Mouse (Mus musculus): Measurements from ENCODE around the gene Cd248. TPM values are rescaled to one million over a fixed set of nuclear protein-coding genes. Genes with fewer than 3 reads are reported as not detected.
"Not testable (repeated sequence)": the region's sequence is repeated elsewhere in the genome, so short reads cannot be mapped to it uniquely, and the experiment has no call there.

Gene Cd248
- polyA plus RNA-seq, 1 experiment: 5.7 TPM

GRCm38 (mm10) chr19:5072389-5073019 lies 4.6 kb downstream of the Cd248 start:
- no peak for DNase-seq (ENCODE audit: extremely low spot score in 1 of 2, low spot score in 1 of 2)

DNA sequence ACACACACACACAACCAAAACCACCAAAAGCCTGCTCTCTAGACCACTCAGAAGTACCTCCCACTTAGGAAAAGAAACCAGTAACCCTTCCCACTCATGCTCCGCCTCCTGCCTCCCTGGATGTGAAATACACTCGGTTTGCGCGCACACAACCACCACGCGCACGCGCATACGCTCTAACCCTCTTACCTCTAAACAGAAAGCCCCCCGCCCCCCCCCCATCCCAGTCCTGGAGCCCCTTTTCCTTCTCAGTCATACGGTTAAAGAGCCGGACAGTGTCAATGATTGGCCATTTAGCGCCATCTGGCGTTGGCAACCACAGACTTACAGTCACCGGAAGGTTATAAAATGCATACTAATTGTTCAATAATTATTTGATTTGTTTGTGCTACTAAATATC lies 5.2 kb downstream of the Cd248 start:
- no peak for DNase-seq (ENCODE audit: extremely low spot score in 1 of 2, low spot score in 1 of 2)

DNA sequence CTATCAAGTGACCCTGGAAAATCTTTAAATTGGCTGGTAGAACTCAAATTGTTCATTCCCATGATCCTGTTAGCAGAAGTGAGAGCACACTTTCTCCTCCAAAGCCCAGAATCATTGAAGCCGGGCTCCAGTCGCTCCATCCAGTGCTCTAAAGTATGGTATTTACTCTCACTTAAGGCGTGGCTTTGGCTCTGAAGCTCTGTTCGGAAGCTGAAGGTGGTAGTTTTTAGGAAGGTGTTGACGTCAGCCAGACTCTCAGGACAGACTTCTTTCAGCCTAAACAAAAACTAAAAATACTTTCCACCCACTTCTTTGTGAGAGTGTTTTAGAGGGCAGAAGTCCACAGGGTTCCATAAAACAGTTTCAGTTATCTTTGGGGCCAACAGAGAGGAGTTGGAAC lies 5.6 kb downstream of the Cd248 start:
- no peak for DNase-seq (ENCODE audit: extremely low spot score in 1 of 2, low spot score in 1 of 2)

DNA sequence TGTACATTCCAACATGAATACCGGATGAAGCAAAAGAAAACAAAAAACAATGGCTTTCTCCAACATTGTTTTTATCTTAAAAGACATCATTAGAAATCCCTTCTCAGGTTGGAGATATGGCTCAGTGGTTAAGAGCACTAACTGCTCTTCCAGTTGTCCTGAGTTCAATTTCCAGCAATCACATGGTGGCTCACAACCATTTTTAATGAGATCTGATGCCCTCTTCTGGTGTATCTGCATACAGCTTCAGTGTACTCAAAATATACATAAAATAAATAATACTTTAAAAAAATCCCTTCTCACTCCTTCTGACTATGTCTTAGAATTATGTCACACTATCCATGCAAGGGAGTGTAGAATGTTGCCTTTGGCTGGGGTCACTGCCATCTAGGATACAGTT lies 11.4 kb downstream of the Cd248 start:
- no peak for DNase-seq (ENCODE audit: extremely low spot score in 1 of 2, low spot score in 1 of 2)

DNA sequence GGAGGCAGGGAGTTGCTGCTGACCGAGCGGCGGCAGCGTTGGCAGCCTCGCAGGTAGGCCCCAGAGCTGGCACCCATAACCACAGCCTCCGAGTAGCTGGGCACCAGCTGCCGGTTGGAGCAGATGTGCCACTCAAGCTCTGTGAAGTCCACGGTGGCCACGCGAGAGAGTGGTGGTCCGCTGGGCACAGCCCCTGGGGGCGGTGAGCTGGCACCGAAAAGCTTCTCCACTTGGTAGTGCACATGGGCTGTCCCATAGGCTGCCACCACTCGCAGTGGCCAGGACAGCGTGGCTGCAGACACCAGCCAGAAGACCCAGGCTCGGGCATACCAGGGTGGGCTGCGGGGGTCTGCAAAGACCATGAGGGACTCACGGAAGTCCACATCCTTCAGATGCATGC lies 14.1 kb downstream of the Cd248 start:
- DNase-seq (ENCODE audit: extremely low spot score in 1 of 2, low spot score in 1 of 2): no peak

GRCm38 (mm10) chr19:5082596-5082995 lies 14.7 kb downstream of the Cd248 start:
- no peak for DNase-seq (ENCODE audit: extremely low spot score in 1 of 2, low spot score in 1 of 2)

- no peak for DNase-seq (ENCODE audit: extremely low spot score in 1 of 2, low spot score in 1 of 2)
Observed at GRCm38 (mm10) chr19:5083961-5084833, 16.3 kb downstream of the Cd248 start.

DNA sequence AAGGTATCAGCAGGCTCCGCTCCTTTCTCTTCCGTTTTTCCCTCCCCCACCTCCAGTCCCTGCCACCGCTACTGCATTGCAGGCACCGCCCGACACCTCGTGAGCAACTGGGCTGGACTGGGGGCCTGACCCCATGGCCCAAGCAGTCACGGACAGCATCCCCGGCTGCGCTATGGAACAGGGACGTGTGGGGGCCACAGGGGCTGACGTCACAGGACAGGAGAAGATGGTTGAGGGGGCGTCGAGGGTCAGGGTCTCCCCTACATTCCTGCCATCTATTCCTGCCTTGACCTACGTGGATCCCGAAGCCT lies 16.9 kb downstream of the Cd248 start:
- no peak for DNase-seq (ENCODE audit: extremely low spot score in 1 of 2, low spot score in 1 of 2)

GRCm38 (mm10) chr19:5085145-5085863 lies 17.4 kb downstream of the Cd248 start, which contains the start of gene Tmem151a:
Gene Tmem151a, minus strand, starts transcription at chr19:5085531.
- DNase-seq (ENCODE audit: extremely low spot score in 1 of 2, low spot score in 1 of 2): no peak

DNA sequence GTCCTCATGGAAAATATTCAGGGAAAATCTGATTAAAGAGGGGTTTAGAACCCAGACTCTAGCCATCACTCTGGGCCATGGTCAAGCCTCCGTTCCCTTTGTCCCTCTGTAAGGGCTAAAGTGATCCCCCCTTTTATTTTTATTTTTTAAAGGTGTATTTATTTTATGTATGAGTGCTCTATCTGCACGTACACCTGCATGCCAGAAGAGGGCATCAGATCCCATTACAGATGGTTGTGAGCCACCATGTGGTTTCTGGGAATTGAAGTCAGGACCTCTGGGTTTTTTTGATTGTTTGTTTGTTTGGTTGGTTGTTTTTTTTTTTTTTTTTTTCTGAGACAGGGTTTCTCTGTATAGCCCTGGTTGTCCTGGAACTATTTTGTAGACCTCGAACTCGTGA lies 18.7 kb downstream of the Cd248 start:
- DNase-seq (ENCODE audit: extremely low spot score in 1 of 2, low spot score in 1 of 2): not testable (repeated sequence)

GRCm38 (mm10) chr19:5087884-5088728 lies 20.2 kb downstream of the Cd248 start, which contains the start of gene Yif1a:
Gene Yif1a, plus strand, starts transcription at chr19:5088538.
- peak; percentile 98 to 99 for DNase-seq (ENCODE audit: extremely low spot score in 1 of 2, low spot score in 1 of 2)

GRCm38 (mm10) chr19:5089324-5089723 lies 21.4 kb downstream of the Cd248 start:
- no peak for DNase-seq (ENCODE audit: extremely low spot score in 1 of 2, low spot score in 1 of 2)

DNA sequence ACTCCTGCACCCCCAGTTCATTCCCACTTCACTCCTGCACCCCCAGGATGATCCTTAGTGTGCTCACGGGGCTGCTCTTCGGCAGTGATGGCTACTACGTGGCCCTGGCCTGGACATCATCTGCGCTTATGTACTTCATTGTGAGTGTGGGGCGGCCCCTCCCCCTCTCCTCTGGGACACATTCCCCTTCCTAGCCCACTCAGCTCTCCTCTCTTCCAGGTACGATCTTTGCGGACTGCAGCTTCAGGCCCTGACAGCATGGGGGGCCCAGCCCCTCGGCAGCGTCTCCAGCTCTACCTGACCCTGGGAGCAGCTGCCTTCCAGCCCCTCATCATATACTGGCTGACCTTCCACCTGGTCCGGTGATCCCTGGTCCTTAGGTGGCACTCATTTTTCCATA lies 24.2 kb downstream of the Cd248 start:
- DNase-seq (ENCODE audit: extremely low spot score in 1 of 2, low spot score in 1 of 2): no peak

DNA sequence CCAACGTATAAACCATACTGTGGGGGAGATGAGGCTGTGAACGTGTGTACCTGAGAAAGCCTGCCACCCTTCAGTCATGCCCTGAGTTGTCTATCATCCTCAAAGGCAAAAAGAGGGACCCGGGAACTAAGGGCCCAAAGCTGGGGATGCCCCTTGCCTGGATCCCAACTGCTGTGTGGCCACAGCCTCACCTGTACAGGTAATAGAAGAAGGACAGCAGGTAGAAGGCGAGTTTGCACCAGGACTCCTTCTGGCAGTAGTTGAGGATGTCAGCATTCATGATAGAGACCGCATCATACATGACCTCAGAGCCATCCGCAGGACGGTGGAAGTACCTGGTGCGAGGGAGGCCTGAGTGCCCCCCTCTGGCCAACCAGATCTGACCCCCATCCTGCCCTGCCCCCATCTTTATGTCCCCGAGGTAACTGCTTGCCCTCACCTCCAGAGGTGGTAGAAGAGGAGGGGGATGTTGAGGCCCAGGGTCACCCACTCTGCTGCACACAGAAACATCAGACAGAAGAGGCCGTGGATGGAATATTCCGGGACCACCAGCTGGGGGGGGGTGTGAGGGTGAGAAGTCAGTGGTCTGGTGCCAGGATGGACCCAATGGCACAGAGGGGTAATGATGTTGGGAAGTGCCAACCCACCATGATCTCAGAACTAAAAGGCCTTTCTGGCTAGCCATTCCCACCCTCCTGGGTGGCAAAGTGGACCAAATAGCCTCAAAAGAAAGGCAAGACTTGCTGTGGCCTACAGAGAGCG lies 25.8 kb downstream of the Cd248 start:
- DNase-seq (ENCODE audit: extremely low spot score in 1 of 2, low spot score in 1 of 2): no peak

- peak; percentile 97 to 99 for DNase-seq (ENCODE audit: extremely low spot score in 1 of 2, low spot score in 1 of 2)
Observed at GRCm38 (mm10) chr19:5094243-5094632, 26.4 kb downstream of the Cd248 start.

- no peak for DNase-seq (ENCODE audit: extremely low spot score in 1 of 2, low spot score in 1 of 2)
Observed at GRCm38 (mm10) chr19:5094746-5095417, 27.0 kb downstream of the Cd248 start.

DNA sequence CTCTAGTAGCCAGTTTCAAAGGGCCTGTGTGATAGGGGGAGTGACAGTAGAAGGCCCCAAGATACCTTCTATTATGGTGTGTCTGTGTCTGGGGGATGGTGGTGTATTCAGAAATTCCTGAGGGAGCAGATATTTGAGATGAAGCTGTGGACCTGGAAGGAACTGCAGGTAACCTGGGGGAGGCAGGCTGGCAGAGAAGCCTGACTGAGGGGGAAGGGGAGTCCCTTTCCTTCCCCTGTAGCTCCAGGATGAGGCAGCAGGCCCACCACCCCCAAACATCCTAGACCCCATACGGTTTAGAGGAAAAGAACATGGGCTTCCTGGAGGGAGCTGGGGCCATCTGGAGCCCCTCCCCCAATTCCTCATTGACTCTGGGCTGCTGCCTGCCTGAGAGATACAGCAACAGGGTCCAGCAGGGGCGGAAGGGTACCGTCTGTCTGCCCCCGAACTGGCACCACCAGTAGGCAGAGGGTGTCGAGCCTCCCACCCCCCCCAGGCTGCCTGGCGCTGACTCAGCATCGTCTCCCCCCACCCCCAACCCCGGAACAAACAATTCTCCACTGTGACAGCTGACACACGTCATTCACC lies 28.1 kb downstream of the Cd248 start:
- DNase-seq (ENCODE audit: extremely low spot score in 1 of 2, low spot score in 1 of 2): no peak

DNA sequence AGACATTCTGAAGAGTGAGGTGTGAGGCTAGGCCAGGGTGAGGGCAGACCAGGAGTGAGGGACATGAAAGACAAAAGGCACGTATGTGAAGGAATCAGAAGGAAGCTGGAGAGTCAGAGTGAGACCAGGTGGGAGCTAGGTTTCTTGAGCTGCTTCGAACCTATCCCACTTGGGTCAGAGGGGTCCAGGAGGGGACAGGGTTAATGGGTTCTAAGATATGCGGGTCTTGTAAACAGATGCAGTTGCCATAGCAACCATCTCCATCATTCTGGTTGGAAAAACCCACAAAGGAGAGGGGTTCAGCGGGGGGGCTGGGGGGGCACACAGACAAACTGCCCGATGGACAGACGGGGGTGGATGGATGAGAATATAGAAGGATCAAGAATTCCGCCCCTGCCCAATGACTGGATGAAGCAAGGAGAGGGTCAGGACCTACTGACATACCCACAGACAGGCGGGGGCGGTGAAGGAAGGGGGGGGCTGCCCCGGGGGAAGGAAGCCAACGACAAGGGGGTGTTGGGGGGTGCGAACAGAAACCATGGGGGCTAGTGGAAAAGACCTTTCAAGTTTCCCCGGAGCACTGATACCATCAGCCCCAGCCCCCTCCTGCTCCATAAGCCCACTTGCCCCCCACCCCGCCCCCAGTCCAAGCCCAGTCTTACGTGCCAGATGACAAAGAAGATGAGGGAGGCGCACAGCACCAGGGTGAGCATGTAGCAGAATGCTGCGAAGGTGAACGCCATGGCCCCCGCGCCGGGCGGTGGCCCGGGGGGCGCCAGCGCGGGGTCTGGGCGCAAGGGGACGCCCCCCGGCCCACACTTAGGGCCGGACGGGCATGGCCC lies 29.9 kb downstream of the Cd248 start:
- DNase-seq (ENCODE audit: extremely low spot score in 1 of 2, low spot score in 1 of 2): no peak
